Mouse (Mus musculus): ENCODE measurements around the gene Atat1. TPM values are rescaled to one million over a fixed set of nuclear protein-coding genes. Genes with fewer than 3 reads are reported as not detected.
A peak's percentile ranks its signal among the peaks of the same experiment; 100 is the strongest.

Atat1 gene
- total RNA-seq, 1 experiment = 12.9 TPM

DNA sequence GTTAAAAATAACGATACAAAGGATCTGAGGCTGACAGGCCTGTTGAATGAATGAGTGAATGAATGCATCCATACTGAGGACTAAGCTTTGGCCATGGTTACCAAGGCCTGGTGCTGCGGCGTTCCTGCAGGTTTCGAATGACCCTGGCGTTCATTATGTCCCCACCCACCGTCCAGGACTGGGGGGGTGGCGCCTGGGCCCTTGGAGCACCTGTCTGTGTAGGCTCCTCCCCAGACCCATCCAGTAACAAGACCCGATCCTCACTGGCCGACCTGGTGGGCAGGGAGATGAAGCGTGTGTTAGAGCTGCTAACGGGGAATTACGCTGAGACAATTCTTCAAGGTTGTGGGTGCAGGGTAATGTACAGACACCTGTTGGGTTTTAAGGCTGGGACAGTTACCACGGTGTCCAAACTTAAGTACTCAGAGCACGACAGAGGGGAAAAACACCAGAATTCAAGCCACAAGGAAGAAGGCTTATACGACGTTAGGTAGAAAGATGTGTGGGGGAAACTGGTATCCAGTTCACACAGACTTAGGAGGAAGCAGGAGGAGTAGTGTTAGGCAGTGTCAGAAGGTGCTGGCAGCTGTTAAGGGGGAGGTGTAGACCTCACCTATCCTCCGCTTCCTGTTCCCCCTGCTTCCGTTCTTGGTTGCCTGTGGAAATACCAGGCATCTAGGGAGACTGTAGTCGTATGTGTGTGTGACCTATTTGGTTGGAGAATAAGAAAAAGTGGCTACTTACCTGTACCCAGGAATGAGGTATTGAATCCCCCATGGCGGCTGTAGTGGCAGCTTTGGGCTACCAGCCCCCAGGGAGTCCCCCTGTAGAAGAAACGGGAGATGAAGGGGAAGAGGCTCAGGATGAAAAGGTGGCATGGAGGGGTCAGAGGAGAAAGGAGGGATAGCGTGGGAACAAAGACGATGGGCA lies 12.0 kb downstream of the Atat1 start:
- in situ Hi-C loops (cut with MboI; ENCODE audit: low sequenced_read_pairs in 2 of 2, unreplicated experiment in 2 of 2) = no loop called here
- Histone ChIP-seq H3K4me3 (ENCODE audit: insufficient read depth in 1 of 2, low read depth in 1 of 2, low read length in 2 of 2, poor library complexity in 1 of 2, severe bottlenecking in 1 of 2) (peak overlapping the region; percentile 79 to 90), H3K4me1 (ENCODE audit: control insufficient read depth in 2 of 2, insufficient read depth in 2 of 2, low read length in 2 of 2, poor library complexity in 1 of 2) (peaks cover 0 to 4% of the 10 kb centered on the region in 2 experiments; a peak in 2 of 4 replicates), H3K9me3 (ENCODE audit: control insufficient read depth, insufficient read depth, low read depth, low read length) (no peaks in the 10 kb centered on the region), H3K9ac (ENCODE audit: insufficient read depth, low read depth, low read length, poor library complexity, severe bottlenecking) (peak overlapping the region; percentile 63; the same call in 1 of the 2 replicates), H3K27ac (ENCODE audit: insufficient read depth, low read depth, low read length, poor library complexity, severe bottlenecking) (peak overlapping the region; percentile 71; the same call in 1 of the 2 replicates), H3K36me3 (ENCODE audit: control insufficient read depth, insufficient read depth, low read length, poor library complexity, severe bottlenecking) (peaks cover 10% of the 10 kb centered on the region)
- TF ChIP-seq CHD2 (IDR thresholded peaks at IDR 0.05; ENCODE audit: low read depth, low read length) = no peak
- no peak for TF ChIP-seq ZNF384 (IDR thresholded peaks at IDR 0.05; ENCODE audit: low read depth, low read length)
- TF ChIP-seq ZC3H11A (IDR thresholded peaks at IDR 0.05; ENCODE audit: borderline replicate concordance, low read depth, low read length) = no peak
- TF ChIP-seq HCFC1 (IDR thresholded peaks at IDR 0.05; ENCODE audit: borderline replicate concordance, insufficient read depth, low read length) = no peak
- no peak for DNase-seq (ENCODE audit: low read depth, low spot score)

GRCm38 (mm10) chr17:35896781-35897643 lies 12.9 kb downstream of the Atat1 start, which contains the start of gene 2310061I04Rik:
2310061I04Rik (minus strand) TSS chr17:35897431.
- Histone ChIP-seq H3K9me3 (ENCODE audit: control insufficient read depth, insufficient read depth, low read depth, low read length) (no peaks in the 10 kb centered on the region), H3K27ac (ENCODE audit: insufficient read depth, low read depth, low read length, poor library complexity, severe bottlenecking) (peak within 1 kb of the TSS; percentile 84), H3K36me3 (ENCODE audit: control insufficient read depth, insufficient read depth, low read length, poor library complexity, severe bottlenecking) (peaks cover 14% of the 10 kb centered on the region), H3K4me1 (ENCODE audit: control insufficient read depth in 2 of 2, insufficient read depth in 2 of 2, low read length in 2 of 2, poor library complexity in 1 of 2) (peaks cover 0 to 8% of the 10 kb centered on the region in 2 experiments; a peak in 2 of 4 replicates), H3K9ac (ENCODE audit: insufficient read depth, low read depth, low read length, poor library complexity, severe bottlenecking) (peak within 1 kb of the TSS; percentile 94), H3K4me3 (ENCODE audit: insufficient read depth in 1 of 2, low read depth in 1 of 2, low read length in 2 of 2, poor library complexity in 1 of 2, severe bottlenecking in 1 of 2) (peak within 1 kb of the TSS; percentile 79 to 90)
- peak; percentile 77 for DNase-seq (ENCODE audit: low read depth, low spot score)
- TF ChIP-seq ZC3H11A (IDR thresholded peaks at IDR 0.05; ENCODE audit: borderline replicate concordance, low read depth, low read length) (no peak), ZNF384 (IDR thresholded peaks at IDR 0.05; ENCODE audit: low read depth, low read length) (no peak), HCFC1 (IDR thresholded peaks at IDR 0.05; ENCODE audit: borderline replicate concordance, insufficient read depth, low read length) (peak; percentile 61; the same call in 1 of the 2 replicates)
- in situ Hi-C loops (cut with MboI; ENCODE audit: low sequenced_read_pairs in 2 of 2, unreplicated experiment in 2 of 2) = no loop called here

DNA sequence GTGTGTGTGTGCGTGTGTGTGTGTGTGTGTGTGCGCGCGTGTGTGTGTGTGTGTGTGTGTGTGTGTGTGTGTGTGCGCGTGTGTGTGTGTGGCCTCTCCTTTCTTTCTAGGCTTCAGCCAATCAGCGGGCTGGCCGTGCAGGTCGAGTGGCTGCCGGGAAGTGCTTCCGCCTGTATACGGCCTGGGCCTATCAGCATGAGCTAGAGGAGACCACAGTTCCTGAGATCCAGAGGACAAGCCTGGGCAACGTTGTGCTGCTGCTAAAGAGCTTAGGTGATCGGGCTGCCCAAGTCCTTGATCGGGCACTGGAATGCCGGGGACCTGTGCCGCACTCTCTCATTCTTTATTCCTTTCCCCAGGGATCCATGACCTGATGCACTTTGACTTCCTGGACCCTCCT lies 22.1 kb downstream of the Atat1 start:
- Histone ChIP-seq H3K9ac (ENCODE audit: insufficient read depth, low read depth, low read length, poor library complexity, severe bottlenecking) (peak overlapping the region; percentile 88), H3K4me1 (ENCODE audit: control insufficient read depth in 2 of 2, insufficient read depth in 2 of 2, low read length in 2 of 2, poor library complexity in 1 of 2) (peaks cover 2 to 8% of the 10 kb centered on the region in 2 experiments; a peak in 2 of 4 replicates), H3K36me3 (ENCODE audit: control insufficient read depth, insufficient read depth, low read length, poor library complexity, severe bottlenecking) (peaks cover 67% of the 10 kb centered on the region), H3K4me3 (ENCODE audit: insufficient read depth in 1 of 2, low read depth in 1 of 2, low read length in 2 of 2, poor library complexity in 1 of 2, severe bottlenecking in 1 of 2) (peak overlapping the region; percentile 79 to 89), H3K9me3 (ENCODE audit: control insufficient read depth, insufficient read depth, low read depth, low read length) (no peaks in the 10 kb centered on the region), H3K27ac (ENCODE audit: insufficient read depth, low read depth, low read length, poor library complexity, severe bottlenecking) (peak overlapping the region; percentile 86)
- in situ Hi-C loops (cut with MboI; ENCODE audit: low sequenced_read_pairs in 2 of 2, unreplicated experiment in 2 of 2) = no loop called here
- DNase-seq (ENCODE audit: low read depth, low spot score) = peak; percentile 64
- no peak for TF ChIP-seq CHD2 (IDR thresholded peaks at IDR 0.05; ENCODE audit: low read depth, low read length)
- 0 out of 2 replicates have a peak, but pooled peaks have one; percentile 23 for TF ChIP-seq ZNF384 (IDR thresholded peaks at IDR 0.05; ENCODE audit: low read depth, low read length)

DNA sequence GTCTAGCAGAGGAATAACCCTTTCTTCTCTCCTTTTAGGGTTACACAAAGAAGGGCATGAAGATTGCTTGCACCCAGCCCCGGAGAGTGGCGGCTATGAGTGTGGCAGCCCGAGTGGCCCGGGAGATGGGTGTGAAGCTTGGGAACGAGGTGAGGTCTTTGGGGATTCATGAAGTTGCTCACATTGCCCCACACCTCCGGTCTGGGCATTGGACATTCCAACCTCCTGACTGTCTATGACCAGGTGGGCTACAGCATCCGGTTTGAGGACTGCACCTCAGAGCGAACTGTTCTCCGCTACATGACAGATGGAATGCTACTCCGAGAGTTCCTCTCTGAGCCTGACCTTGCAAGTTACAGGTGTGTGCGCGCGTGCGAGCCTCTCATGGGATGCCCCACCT lies 26.1 kb downstream of the Atat1 start:
- H3K4me3 ChIP-seq (ENCODE audit: insufficient read depth in 1 of 2, low read depth in 1 of 2, low read length in 2 of 2, poor library complexity in 1 of 2, severe bottlenecking in 1 of 2) = no peak overlapping the region
- H3K4me1 ChIP-seq (ENCODE audit: control insufficient read depth in 2 of 2, insufficient read depth in 2 of 2, low read length in 2 of 2, poor library complexity in 1 of 2) = peaks cover 2 to 8% of the 10 kb centered on the region in 2 experiments; a peak in 2 of 4 replicates
- no peak overlapping the region for H3K27ac ChIP-seq (ENCODE audit: insufficient read depth, low read depth, low read length, poor library complexity, severe bottlenecking)
- H3K36me3 ChIP-seq (ENCODE audit: control insufficient read depth, insufficient read depth, low read length, poor library complexity, severe bottlenecking) = peaks cover 52% of the 10 kb centered on the region
- in situ Hi-C loops (cut with MboI; ENCODE audit: low sequenced_read_pairs in 2 of 2, unreplicated experiment in 2 of 2) = no loop called here
- no peak overlapping the region for H3K9ac ChIP-seq (ENCODE audit: insufficient read depth, low read depth, low read length, poor library complexity, severe bottlenecking)
- TF ChIP-seq ZC3H11A (IDR thresholded peaks at IDR 0.05; ENCODE audit: borderline replicate concordance, low read depth, low read length) (no peak), ZNF384 (IDR thresholded peaks at IDR 0.05; ENCODE audit: low read depth, low read length) (no peak), MAFK (IDR thresholded peaks at IDR 0.05; ENCODE audit: insufficient read depth, low read depth, low read length) (no peak), CHD2 (IDR thresholded peaks at IDR 0.05; ENCODE audit: low read depth, low read length) (no peak), HCFC1 (IDR thresholded peaks at IDR 0.05; ENCODE audit: borderline replicate concordance, insufficient read depth, low read length) (no peak)
- no peak for DNase-seq (ENCODE audit: low read depth, low spot score)
- no peaks in the 10 kb centered on the region for H3K9me3 ChIP-seq (ENCODE audit: control insufficient read depth, insufficient read depth, low read depth, low read length)

All from ES-E14 (cell line).